Mouse (Mus musculus) NIH3T3 (cell line): Measurements from ENCODE around the gene Ppp2r3c.
"Not testable (repeated sequence)": the region's sequence is repeated elsewhere in the genome, so short reads cannot be mapped to it uniquely, and the experiment has no call there.

Experiments
- DNase-seq: peaks from one replicate; pipeline ENCODE4 v3.0.0-alpha.2; 2012; ENCODE audit warnings: low read depth

Gene Ppp2r3c

DNA sequence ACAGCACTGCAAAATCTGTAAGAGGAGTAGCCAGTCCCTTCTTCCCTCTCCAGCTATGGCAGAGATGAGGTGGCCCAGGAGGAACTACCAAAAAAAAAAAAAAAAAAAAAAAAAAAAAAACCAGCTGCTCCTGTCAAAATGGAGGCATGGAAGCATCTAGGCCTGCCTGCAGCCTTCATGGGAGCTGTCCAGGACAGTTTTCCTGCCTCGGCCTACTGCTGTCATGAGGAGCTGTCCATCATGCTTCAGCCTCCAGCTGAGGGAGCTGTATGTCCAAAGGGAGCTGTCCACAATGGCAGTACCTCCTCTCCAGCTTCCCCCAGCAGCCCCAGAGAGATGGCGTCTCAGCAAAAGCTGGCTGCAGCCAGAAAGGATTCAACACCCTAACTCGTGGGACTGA lies 30.6 kb downstream of the Ppp2r3c start:
- DNase-seq = peak; percentile 20

DNA sequence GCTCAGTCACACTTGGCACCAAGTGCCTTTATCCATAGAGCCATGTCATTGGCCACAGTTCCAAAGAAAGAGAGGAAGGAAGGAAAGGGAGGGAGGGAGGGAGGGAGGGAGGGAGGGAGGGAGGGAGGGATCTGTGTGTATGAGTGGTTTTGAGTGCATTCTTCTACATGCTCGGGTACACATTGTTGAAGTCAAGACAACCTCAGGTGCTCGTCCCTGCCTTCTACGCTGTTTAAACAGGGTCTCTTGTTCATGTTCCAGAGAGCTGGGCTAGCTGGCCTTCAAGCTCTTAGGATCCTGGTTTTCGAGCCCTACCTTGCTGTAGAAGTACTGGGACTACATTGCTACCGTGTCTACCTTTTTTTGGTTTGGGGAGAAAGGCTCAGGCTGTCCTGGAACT lies 39.4 kb downstream of the Ppp2r3c start:
- not testable (repeated sequence) for DNase-seq

DNA sequence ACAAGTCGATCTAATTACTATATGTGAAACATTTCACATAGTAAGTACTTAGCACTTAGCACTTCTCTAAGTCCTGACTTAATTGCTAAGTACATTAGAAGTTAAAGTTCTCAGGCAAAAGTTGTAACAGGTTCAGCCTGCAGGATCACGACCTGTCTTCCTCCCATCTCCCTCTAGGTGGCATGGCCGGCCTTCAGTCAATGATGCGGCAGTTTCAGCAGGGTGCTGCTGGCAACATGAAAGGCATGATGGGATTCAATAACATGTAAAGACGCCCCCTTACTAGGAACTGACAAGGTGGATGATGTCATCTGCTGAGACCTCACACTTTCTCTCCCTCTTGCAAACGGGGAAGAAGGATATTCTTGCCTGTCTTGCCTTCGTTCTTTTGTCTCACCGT lies 40.8 kb downstream of the Ppp2r3c start:
- not testable (repeated sequence) for DNase-seq

DNA sequence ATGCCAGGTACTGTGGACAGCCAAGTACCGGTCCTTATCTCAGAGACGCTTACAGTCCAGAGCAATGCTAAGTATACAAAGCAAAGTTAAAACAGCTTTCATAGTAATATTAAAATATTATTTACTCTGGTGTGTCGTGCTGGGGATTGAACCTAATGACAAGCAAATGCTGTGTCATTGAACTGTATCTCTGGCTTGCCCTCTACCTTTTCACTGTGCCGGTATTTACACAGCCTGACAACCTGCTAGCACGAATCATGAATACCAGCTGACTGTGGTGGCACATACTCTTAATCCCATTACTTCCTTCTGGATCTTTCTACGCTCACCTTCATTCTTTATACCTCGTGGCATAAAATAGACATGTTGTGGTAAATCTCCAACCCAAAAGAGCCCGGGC lies 60.6 kb downstream of the Ppp2r3c start:
- not testable (repeated sequence) for DNase-seq

DNA sequence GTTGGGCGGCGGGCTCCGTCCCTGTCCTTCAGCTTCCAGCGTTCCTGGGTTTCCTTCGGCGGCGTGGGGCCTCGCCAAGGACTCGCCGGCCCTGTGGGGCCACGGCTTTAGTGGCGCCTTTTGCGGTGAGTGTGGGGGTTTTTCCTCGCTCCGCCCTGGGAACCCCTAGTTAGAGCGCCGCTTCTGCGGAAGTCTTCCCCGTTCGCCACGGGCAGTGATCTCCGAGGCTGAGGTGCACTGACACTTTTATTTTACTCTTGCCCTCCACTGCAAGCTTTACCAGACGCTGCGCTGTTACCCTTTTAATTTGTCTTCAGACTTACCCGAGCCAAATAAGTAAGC lies 72.3 kb downstream of the Ppp2r3c start:
- DNase-seq = not testable (repeated sequence)

DNA sequence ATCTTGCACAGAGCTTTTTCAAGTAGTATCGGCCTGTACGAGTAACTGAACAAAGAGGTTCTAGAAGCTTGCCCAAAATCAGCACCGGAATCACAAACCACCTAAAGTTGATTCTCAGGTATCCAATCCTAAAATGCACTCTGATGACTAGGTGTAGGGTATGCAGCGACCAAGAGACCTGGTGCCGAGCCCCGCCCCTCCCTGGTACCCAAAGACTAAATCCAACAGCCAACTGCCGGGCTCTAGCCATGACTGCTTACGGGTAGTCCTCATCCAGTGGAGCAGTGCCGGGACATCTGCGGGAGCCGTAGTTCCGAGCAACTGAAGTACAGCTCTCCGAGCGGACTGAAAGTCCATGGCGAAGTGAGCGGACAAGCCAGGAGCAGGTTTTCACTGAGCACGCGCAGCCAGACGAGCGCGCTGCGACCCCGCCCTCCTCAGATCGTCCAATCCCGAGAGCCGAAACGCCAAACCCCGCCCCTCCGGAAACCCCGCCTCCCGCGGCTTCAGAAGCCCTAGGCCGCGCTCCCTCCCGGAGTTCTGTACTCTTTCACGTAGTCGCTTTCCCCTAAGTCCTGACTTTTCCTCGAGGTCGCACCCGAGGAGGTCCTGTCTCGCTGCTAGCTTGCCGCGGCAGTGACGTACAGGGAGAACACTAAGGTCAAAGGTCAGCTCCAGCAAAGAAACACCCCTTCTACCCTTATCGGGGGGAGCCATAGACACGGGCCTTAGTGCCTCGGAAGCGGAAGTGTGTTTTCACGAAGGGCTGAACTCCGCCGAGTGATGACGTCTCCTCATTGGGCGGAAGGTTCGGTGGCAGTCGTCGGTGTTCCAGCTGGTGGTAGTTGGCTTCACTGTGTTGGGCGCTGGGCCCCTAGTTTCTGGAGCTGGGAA lies 72.9 kb downstream of the Ppp2r3c start, which contains the start of gene Srp54c:
Gene Srp54c (plus strand): TSS at position 543 of the 894 bp plus-strand sequence.
- not testable (repeated sequence) for DNase-seq
